In genomic region chr12:115404116-115404515, GRCm38 (mm10) we compare ENCODE assay signal across 23 mouse cellular contexts.
DNase-seq lines count a peak whose midpoint lies in the region; ATAC-seq and TF ChIP-seq lines count a peak whose summit lies in the region.
"Had no signal": no experiment of that assay in that cellular context is flagged by ENCODE, and none has a peak within 500 bp of the region (broad histone marks: within the 10 kb centered on the region; RNA-seq: fewer than 3 reads in every experiment).

No protein-coding gene starts in this region.

- DNase-seq in 416B (ENCODE audit: low read depth) = peak; percentile 54
- DNase-seq in CD4-positive, CD25-positive, alpha-beta regulatory T cell, adult 2 months (ENCODE audit: low read depth, low spot score) = peak; percentile 21
- DNase-seq in embryonic facial prominence, embryonic 10.5 days (ENCODE audit: low spot score) = no peak
- DNase-seq in gastrocnemius, adult 2 months = no peak
- no peak for DNase-seq in kidney, adult 2 months
- DNase-seq in gastrocnemius, postnatal 4 days (ENCODE audit: low spot score in 2 of 2) = no peak
- DNase-seq: adrenal gland, adult 8-10 months; adrenal gland, postnatal 36 days; cerebellum, adult 11 months; cerebellum, adult 8-10 months; cerebellum, postnatal 25 days; forebrain, postnatal 0 days; gastrocnemius, postnatal 25 days; heart, adult 18-20 months; heart, postnatal 14 days; kidney, adult 11 months had no signal

- intact Hi-C loops in gastrocnemius, adult 2 months (cut with DNase I) = no loop called here

- WGBS in embryonic facial prominence, embryonic 10.5 days = 65% methylated on average over 1 of the region's 1 CpGs
- WGBS in kidney, adult 2 months = 54% methylated on average over 1 of the region's 1 CpGs

- H3K27ac ChIP-seq in embryonic facial prominence, embryonic 10.5 days (replicated peaks) = no peak overlapping the region
- H3K27ac ChIP-seq in gastrocnemius, adult 2 months = no peak overlapping the region
- H3K27ac ChIP-seq in kidney, adult 2 months (ENCODE audit: insufficient read depth, low read depth, low read length) = no peak overlapping the region
- H3K27ac ChIP-seq: forebrain, embryonic 13.5 days; heart, embryonic 15.5 days; hindbrain, embryonic 10.5 days; hindbrain, embryonic 15.5 days had no signal

- TF ChIP-seq CTCF in gastrocnemius, adult 2 months (IDR thresholded peaks at IDR 0.05) = no peak
- no peak for TF ChIP-seq CTCF in kidney, adult 2 months (conservative IDR thresholded peaks at IDR 0.05; ENCODE audit: insufficient read depth, insufficient read length, low read depth, low read length)

- H3K4me3 ChIP-seq in embryonic facial prominence, embryonic 10.5 days = no peak overlapping the region
- H3K4me3 ChIP-seq in gastrocnemius, adult 2 months = no peak overlapping the region
- no peak overlapping the region for H3K4me3 ChIP-seq in kidney, adult 2 months (ENCODE audit: insufficient read depth, low read depth, low read length)
- H3K4me3 ChIP-seq: forebrain, embryonic 13.5 days; heart, embryonic 15.5 days; hindbrain, embryonic 10.5 days; hindbrain, embryonic 15.5 days had no signal

- ATAC-seq in granulocyte monocyte progenitor cell, adult 5-6 weeks (replicated peaks; ENCODE audit: poor library complexity, severe bottlenecking) = peak; percentile 92
- ATAC-seq in megakaryocyte, adult 5-6 weeks (ENCODE audit: poor library complexity, severe bottlenecking) = peak; percentile 79
- ATAC-seq: forebrain, embryonic 13.5 days; forebrain, postnatal 0 days had no signal

- TF ChIP-seq POLR2A in kidney, adult 2 months (IDR thresholded peaks at IDR 0.05; ENCODE audit: low read depth, low read length) = no peak

- no peaks in the 10 kb centered on the region for H3K36me3 ChIP-seq in embryonic facial prominence, embryonic 10.5 days (replicated peaks)
- H3K36me3 ChIP-seq in kidney, adult 2 months (ENCODE audit: control insufficient read depth, insufficient read depth, low read length) = no peaks in the 10 kb centered on the region
- H3K36me3 ChIP-seq: heart, embryonic 15.5 days; hindbrain, embryonic 10.5 days; hindbrain, embryonic 15.5 days had no signal

- no peaks in the 10 kb centered on the region for H3K27me3 ChIP-seq in embryonic facial prominence, embryonic 10.5 days (replicated peaks; ENCODE audit: low read depth, poor library complexity, severe bottlenecking)
- H3K27me3 ChIP-seq in kidney, adult 2 months (replicated peaks; ENCODE audit: control insufficient read depth, insufficient read depth, low read length) = no peaks in the 10 kb centered on the region
- H3K27me3 ChIP-seq: CH12.LX; forebrain, embryonic 13.5 days; heart, embryonic 15.5 days; hindbrain, embryonic 15.5 days had no signal

- H3K4me1 ChIP-seq in embryonic facial prominence, embryonic 10.5 days = no peaks in the 10 kb centered on the region
- no peaks in the 10 kb centered on the region for H3K4me1 ChIP-seq in kidney, adult 2 months (ENCODE audit: control insufficient read depth, insufficient read depth, low read length)
- H3K4me1 ChIP-seq: forebrain, embryonic 13.5 days; heart, embryonic 15.5 days; hindbrain, embryonic 10.5 days; hindbrain, embryonic 15.5 days had no signal

- peaks cover 36% of the 10 kb centered on the region for H3K9me3 ChIP-seq in embryonic facial prominence, embryonic 10.5 days
- H3K9me3 ChIP-seq: heart, embryonic 15.5 days had no signal

Comparison
In these comparisons a context has a peak if more than half of its experiments do, and no peak if none do; other contexts are left out.
1. DNase-seq: peak in 416B (single experiment) and CD4-positive, CD25-positive, alpha-beta regulatory T cell, adult 2 months (single experiment); none in embryonic facial prominence, embryonic 10.5 days (single experiment), gastrocnemius, adult 2 months (single experiment), kidney, adult 2 months (single experiment) and gastrocnemius, postnatal 4 days (0 of 2).